ENCODE assay signal across 8 mouse cellular contexts in the genomic region with DNA sequence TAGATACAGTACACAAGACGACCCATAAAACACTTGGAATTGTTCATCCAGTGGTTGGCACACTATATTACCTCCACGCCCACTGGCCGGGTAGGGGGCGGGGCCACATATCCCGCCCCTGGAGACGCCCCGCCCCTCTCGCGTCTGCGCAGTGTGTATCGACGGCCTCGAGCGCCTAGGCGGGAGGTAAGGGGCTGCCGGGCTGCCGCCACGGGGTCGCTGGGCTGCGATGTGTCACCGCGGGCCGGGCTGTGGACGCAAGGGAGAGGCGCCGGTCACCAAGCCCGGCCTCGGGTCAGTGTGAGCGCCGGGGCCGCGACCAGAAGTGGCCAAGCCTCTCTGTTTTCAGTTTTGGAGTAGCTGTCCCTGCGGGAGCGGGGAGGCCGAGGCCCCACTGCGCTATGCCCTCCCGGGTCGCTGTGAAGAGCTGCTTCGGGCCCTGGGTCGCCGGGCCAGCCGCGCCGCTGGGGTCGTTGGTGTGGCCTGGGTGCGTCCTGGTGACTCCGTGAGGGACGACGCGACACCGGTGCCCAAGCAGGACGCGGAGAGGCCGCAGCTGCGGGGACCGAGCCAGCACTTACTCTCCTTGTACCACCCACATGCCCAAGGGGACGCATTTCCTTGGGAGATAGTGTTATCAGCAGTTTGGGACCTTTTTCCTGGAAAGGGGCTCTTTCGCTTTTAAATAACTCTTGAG. TPM values are rescaled to one million over a fixed set of nuclear protein-coding genes. Genes with fewer than 3 reads are reported as not detected.
DNase-seq lines count a peak whose midpoint lies in the region; ATAC-seq lines count a peak whose summit lies in the region.

A gene (plus strand): TSS at position 143 of the 697 bp plus-strand sequence.

- H3K36me3 ChIP-seq in intestine, embryonic 14.5 days (ENCODE audit: control insufficient read depth, insufficient read depth, low read length) = no peaks in the 10 kb centered on the region

- H3K9ac ChIP-seq in intestine, embryonic 14.5 days (ENCODE audit: low read length) = peak within 1 kb of the TSS; percentile 78

- no peaks in the 10 kb centered on the region for H3K9me3 ChIP-seq in intestine, embryonic 14.5 days (ENCODE audit: control insufficient read depth, low read length)

- ATAC-seq in intestine, embryonic 14.5 days (replicated peaks; ENCODE audit: low FRiP score, low TSS enrichment, low read depth) = peak; percentile 99
- peak; percentile 98 for ATAC-seq in megakaryocyte progenitor cell, adult 5-6 weeks (replicated peaks; ENCODE audit: poor library complexity)

- peak within 1 kb of the TSS; percentile 74 for H3K4me2 ChIP-seq in intestine, embryonic 14.5 days (ENCODE audit: low read length)

- intact Hi-C loops in gastrocnemius, postnatal 14 days (cut with DNase I; ENCODE audit: low total_unique reads) = no loop called here
- intact Hi-C loops in left cerebral cortex, postnatal 10 days (cut with DNase I) = no loop called here

- H3K27me3 ChIP-seq in intestine, embryonic 14.5 days (replicated peaks; ENCODE audit: control insufficient read depth, insufficient read depth, low read length) = no peaks in the 10 kb centered on the region

- peak within 1 kb of the TSS; percentile 69 for H3K4me3 ChIP-seq in intestine, embryonic 14.5 days (ENCODE audit: low read depth, low read length)

- DNase-seq in adrenal gland, adult 18-20 months (ENCODE audit: low spot score in 2 of 2) = peak; percentile 85 to 88
- DNase-seq in embryo, embryonic 10.5 days (ENCODE audit: low spot score) = peak; percentile 95
- DNase-seq in gastrocnemius, postnatal 14 days = peak; percentile 85
- DNase-seq in intestine, embryonic 14.5 days (ENCODE audit: low spot score) = peak; percentile 91
- DNase-seq in left cerebral cortex, postnatal 10 days (ENCODE audit: extremely low spot score in 1 of 2, low spot score in 2 of 2) = peak; percentile 71 to 89
- DNase-seq in right cerebral cortex, postnatal 10 days (ENCODE audit: low spot score in 2 of 2) = peak; percentile 88 to 89
- DNase-seq in urinary bladder, postnatal 14 days (ENCODE audit: low spot score) = peak; percentile 87

- H3K27ac ChIP-seq in intestine, embryonic 14.5 days (ENCODE audit: low read depth) = no peak within 1 kb of the TSS

- 2% methylated on average over 58 of the region's 58 CpGs for WGBS in intestine, embryonic 14.5 days

- H3K4me1 ChIP-seq in intestine, embryonic 14.5 days (replicated peaks; ENCODE audit: control insufficient read depth, insufficient read depth, low read length) = no peaks in the 10 kb centered on the region; the same call in 1 of the 2 replicates

RNA-seq across cellular contexts. Expression of the gene that starts here (rescaled TPM):
- 10 to 100 TPM; 37.4 to 57.0 TPM for total RNA-seq in adrenal gland, adult 18-20 months (2021)
- 10 to 100 TPM; 26.4 to 27.3 TPM for total RNA-seq in gastrocnemius, postnatal 14 days (2021)
- polyA plus RNA-seq in intestine, embryonic 14.5 days (2014; fragmentation: Nextera tagmentation; extraction: Ambion mirVana) = 26.8 and 29.0 TPM in 2 replicates
- 10 to 100 TPM; 29.7 to 34.4 TPM for total RNA-seq in left cerebral cortex, postnatal 10 days (2021)
- total RNA-seq in megakaryocyte progenitor cell, adult 5-6 weeks (2015) = 11.1 and 14.8 TPM in 2 replicates
- 15.4 and 20.1 TPM in 2 replicates for total RNA-seq in megakaryocyte progenitor cell, adult 5-6 weeks (2017)
